Mouse (Mus musculus): Measurements from ENCODE around the gene Sgip1.

Gene Sgip1

DNA sequence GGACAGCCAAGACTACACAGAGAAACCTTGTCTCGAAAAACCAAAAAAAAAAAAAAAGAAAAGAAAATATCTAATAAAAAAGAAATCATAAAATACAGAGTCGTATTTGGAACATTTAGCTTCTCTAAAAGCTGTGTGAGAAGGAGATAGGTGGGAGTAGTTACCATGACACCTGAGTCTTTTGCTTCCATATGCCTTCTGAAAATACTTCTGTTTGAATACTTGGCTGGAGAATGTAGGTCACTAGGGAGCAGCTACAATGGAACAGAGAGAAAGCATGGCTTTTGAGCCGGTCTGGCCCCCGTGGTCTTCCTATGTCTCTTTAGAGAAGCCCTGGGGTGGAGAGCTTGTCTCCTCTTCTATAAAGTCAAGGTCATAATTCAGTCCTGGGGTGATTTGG is 143.1 kb downstream of the Sgip1 start:
- Histone ChIP-seq H3K4me1 (replicated peaks; ENCODE audit: low read depth, low read length) (no peaks in the 10 kb centered on the region), H3K36me3 (ENCODE audit: insufficient read depth, low read length) (no peaks in the 10 kb centered on the region), H3K9me3 (ENCODE audit: low read length) (peaks cover 28% of the 10 kb centered on the region), H3K27me3 (ENCODE audit: insufficient read depth, low read length) (no peaks in the 10 kb centered on the region), H3K4me3 (replicated peaks; ENCODE audit: low read length) (no peak overlapping the region)
- no peak for TF ChIP-seq POU5F1 (IDR thresholded peaks at IDR 0.05; ENCODE audit: borderline replicate concordance, low read length)
- TF ChIP-seq CTCF (conservative IDR thresholded peaks at IDR 0.05; ENCODE audit: low read length): no peak
- no peak for TF ChIP-seq NANOG (IDR thresholded peaks at IDR 0.05; ENCODE audit: borderline replicate concordance, low read length)

DNA sequence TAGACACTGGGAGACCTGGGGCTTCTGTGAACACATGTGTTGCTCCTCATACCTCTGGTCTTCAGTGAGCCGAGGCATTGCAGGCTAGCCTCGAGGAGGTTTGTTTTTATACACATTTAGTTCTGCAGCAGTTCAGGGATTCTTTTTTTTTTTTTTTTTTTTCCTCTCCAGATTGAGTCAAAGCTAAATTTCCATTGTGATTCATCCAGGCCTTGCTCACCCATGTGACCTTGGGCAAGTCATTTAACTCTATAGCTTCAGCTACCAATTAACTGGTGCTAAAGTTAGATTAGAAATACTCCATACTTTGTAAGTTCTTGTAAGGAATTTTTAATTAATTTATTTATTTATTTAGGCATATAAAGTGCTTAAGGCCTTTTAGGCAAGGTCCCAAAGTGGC is 145.4 kb downstream of the Sgip1 start:
- peaks cover 35% of the 10 kb centered on the region for H3K9me3 ChIP-seq (ENCODE audit: low read length)
- H3K4me1 ChIP-seq (replicated peaks; ENCODE audit: low read depth, low read length): no peaks in the 10 kb centered on the region
- TF ChIP-seq NANOG (IDR thresholded peaks at IDR 0.05; ENCODE audit: borderline replicate concordance, low read length) (no peak), CTCF (conservative IDR thresholded peaks at IDR 0.05; ENCODE audit: low read length) (no peak), POU5F1 (IDR thresholded peaks at IDR 0.05; ENCODE audit: borderline replicate concordance, low read length) (no peak)
- no peak overlapping the region for H3K4me3 ChIP-seq (replicated peaks; ENCODE audit: low read length)
- no peaks in the 10 kb centered on the region for H3K36me3 ChIP-seq (ENCODE audit: insufficient read depth, low read length)
- no peaks in the 10 kb centered on the region for H3K27me3 ChIP-seq (ENCODE audit: insufficient read depth, low read length)

DNA sequence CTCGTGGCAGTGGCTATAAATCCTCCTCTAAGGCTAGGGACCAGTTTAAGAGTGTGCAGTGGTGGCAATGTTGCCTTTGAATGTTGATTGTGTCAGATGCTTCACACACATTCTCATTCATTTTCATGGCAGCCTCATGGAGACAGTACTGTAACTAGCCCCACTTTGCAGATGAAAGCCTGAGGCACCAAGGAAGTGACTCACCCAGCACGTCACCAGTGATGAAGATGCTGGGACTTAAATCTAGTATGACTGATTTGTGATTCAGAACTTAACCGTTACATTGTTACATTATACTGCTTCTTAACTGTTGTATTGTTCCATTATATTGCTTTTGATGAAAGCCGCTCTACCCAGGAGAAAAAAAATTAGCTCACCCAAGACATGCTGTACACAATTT is 145.8 kb downstream of the Sgip1 start:
- H3K9me3 ChIP-seq (ENCODE audit: low read length): peaks cover 36% of the 10 kb centered on the region
- H3K4me1 ChIP-seq (replicated peaks; ENCODE audit: low read depth, low read length): no peaks in the 10 kb centered on the region
- no peaks in the 10 kb centered on the region for H3K27me3 ChIP-seq (ENCODE audit: insufficient read depth, low read length)
- no peaks in the 10 kb centered on the region for H3K36me3 ChIP-seq (ENCODE audit: insufficient read depth, low read length)
- no peak overlapping the region for H3K4me3 ChIP-seq (replicated peaks; ENCODE audit: low read length)
- no peak for TF ChIP-seq NANOG (IDR thresholded peaks at IDR 0.05; ENCODE audit: borderline replicate concordance, low read length)
- no peak for TF ChIP-seq CTCF (conservative IDR thresholded peaks at IDR 0.05; ENCODE audit: low read length)
- no peak for TF ChIP-seq POU5F1 (IDR thresholded peaks at IDR 0.05; ENCODE audit: borderline replicate concordance, low read length)

DNA sequence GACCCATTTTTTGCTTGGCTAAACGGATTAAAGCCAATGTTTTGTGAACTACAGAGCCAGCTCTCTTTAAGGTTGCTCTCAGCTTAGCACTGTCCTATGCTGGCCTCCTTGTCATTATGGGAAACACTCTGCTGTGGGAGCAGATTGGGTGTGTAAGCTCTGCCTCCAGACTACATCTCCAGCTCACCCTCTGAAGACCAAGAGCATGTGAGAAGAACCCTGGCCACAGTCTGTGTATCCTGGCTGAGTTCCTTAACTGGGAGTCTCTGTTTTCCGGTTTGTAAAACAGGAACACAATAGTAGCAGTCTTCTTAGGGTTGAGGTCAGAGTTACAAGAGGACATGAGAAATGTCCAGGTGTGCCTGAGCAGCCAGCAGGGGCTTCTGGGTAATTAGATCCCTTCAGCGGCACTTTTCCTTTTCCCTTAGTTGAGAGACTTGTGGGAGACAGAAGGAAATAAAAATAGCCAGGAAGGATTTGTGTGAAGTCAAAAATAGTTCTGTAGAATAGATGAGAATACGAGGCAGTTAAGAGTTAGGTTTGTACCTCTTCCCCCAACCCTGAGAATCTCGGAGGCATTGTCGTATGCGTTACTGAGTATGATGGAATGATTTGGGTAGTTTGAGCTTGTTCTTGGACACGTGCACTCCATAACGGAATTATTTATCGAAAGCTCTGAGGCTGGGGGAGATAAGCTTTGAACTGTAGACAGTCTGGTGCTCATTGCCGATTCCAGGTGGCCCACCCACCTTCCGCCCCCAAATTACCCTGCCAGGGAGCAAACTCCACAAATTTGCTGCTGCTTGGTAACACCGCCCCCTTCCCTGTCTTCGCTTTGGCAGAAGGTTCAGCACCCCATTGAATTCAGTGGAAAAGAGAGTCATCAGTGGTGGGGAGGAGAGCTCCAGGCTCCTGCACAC is 146.9 kb downstream of the Sgip1 start:
- Histone ChIP-seq H3K36me3 (ENCODE audit: insufficient read depth, low read length) (no peaks in the 10 kb centered on the region), H3K27me3 (ENCODE audit: insufficient read depth, low read length) (no peaks in the 10 kb centered on the region), H3K4me3 (replicated peaks; ENCODE audit: low read length) (no peak overlapping the region), H3K4me1 (replicated peaks; ENCODE audit: low read depth, low read length) (no peaks in the 10 kb centered on the region), H3K9me3 (ENCODE audit: low read length) (peaks cover 31% of the 10 kb centered on the region)
- TF ChIP-seq NANOG (IDR thresholded peaks at IDR 0.05; ENCODE audit: borderline replicate concordance, low read length) (no peak), CTCF (conservative IDR thresholded peaks at IDR 0.05; ENCODE audit: low read length) (no peak)

DNA sequence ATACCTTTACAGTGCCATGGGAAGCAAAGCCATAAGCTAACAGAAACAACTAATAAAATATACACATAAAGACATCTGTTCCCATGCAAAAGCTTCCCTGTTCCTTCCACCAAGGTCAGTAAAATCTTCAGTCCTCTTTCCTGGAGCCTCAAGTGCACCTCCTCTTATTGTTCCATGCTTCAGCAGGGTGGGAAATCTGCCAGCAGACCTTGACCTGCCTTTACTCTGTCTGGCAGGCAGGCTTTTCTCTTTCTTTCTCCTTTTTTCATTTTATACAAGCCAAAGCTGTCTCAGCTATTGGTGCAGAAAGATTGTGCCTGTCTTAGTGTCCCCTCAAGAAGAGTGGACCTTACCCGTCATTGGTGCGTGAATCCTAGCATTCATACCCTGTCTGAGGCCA is 154.8 kb downstream of the Sgip1 start:
- TF ChIP-seq NANOG (IDR thresholded peaks at IDR 0.05; ENCODE audit: borderline replicate concordance, low read length) (no peak), POU5F1 (IDR thresholded peaks at IDR 0.05; ENCODE audit: borderline replicate concordance, low read length) (no peak), CTCF (conservative IDR thresholded peaks at IDR 0.05; ENCODE audit: low read length) (no peak)

DNA sequence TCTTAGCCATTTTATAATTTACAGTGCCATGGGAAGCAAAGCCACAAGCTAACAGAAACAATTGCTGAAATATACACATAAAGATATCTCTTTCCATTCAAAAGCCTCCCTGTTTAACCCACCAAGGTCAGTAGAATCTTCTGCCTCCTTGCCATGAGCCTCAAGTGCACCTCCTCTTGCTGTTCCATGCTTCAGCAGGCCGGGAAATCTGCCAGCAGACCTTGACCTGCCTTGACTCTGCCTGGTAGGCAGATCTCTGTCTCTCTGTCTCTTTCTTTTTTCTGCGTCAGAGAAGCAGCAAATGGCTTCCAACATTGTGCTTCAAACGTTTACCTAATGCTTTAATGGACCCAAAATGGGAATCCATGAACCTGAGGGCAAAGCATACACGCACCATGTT is 157.9 kb downstream of the Sgip1 start:
- no peak overlapping the region for H3K4me3 ChIP-seq (replicated peaks; ENCODE audit: low read length)
- TF ChIP-seq CTCF (conservative IDR thresholded peaks at IDR 0.05; ENCODE audit: low read length): no peak
- no peak for TF ChIP-seq POU5F1 (IDR thresholded peaks at IDR 0.05; ENCODE audit: borderline replicate concordance, low read length)
- no peak for TF ChIP-seq NANOG (IDR thresholded peaks at IDR 0.05; ENCODE audit: borderline replicate concordance, low read length)
- peaks cover 35% of the 10 kb centered on the region for H3K9me3 ChIP-seq (ENCODE audit: low read length)
- no peaks in the 10 kb centered on the region for H3K36me3 ChIP-seq (ENCODE audit: insufficient read depth, low read length)
- no peaks in the 10 kb centered on the region for H3K27me3 ChIP-seq (ENCODE audit: insufficient read depth, low read length)
- no peaks in the 10 kb centered on the region for H3K4me1 ChIP-seq (replicated peaks; ENCODE audit: low read depth, low read length)

More for the DNA sequence above, 154.8 kb downstream of the Sgip1 start:
- Histone ChIP-seq H3K4me3 (replicated peaks; ENCODE audit: low read length) (no peak overlapping the region), H3K4me1 (replicated peaks; ENCODE audit: low read depth, low read length) (no peaks in the 10 kb centered on the region), H3K36me3 (ENCODE audit: insufficient read depth, low read length) (no peaks in the 10 kb centered on the region), H3K9me3 (ENCODE audit: low read length) (peaks cover 41% of the 10 kb centered on the region), H3K27me3 (ENCODE audit: insufficient read depth, low read length) (no peaks in the 10 kb centered on the region)

DNA sequence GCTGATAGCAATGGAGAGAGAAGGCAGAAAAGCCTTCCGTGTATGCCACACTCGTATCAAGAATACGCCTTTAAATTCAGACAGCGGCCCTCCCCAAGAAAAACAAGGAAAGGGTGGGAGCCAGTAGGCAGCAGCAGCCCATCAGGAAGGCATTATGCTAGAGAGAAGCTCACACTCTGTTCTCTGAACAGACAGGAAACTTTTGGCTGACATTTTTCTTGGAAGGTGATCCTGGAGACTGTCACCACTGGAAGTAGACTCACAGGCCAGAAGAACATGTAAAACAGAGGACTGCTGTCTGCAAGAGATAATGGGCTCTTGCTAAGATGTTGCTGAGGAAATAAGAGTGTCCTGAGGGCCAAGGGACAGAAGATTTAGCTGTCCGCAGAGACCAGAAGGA is 158.6 kb downstream of the Sgip1 start:
- no peaks in the 10 kb centered on the region for H3K36me3 ChIP-seq (ENCODE audit: insufficient read depth, low read length)
- TF ChIP-seq CTCF (conservative IDR thresholded peaks at IDR 0.05; ENCODE audit: low read length): no peak
- no peak for TF ChIP-seq NANOG (IDR thresholded peaks at IDR 0.05; ENCODE audit: borderline replicate concordance, low read length)
- TF ChIP-seq POU5F1 (IDR thresholded peaks at IDR 0.05; ENCODE audit: borderline replicate concordance, low read length): no peak
- no peaks in the 10 kb centered on the region for H3K4me1 ChIP-seq (replicated peaks; ENCODE audit: low read depth, low read length)
- no peak overlapping the region for H3K4me3 ChIP-seq (replicated peaks; ENCODE audit: low read length)
- H3K9me3 ChIP-seq (ENCODE audit: low read length): peaks cover 34% of the 10 kb centered on the region
- no peaks in the 10 kb centered on the region for H3K27me3 ChIP-seq (ENCODE audit: insufficient read depth, low read length)

DNA sequence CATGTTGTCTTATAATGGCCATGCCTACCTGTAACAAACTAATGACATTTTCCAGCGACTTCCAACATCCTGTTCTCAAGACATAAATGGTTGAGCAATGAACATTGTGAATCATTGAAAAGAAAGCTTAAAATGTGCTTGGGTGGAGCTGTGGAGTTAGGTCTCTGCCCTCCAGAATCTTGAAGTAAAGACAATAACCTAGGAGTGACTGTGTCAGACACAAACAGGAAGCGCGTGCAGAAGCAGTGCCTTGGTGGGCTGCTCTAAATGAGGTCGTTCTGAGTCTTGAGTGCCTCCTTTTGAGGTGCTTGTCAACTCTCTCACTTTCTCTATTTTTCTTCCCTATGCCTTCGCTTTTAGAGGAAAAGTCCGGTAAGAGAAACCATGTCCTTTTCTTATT is 159.1 kb downstream of the Sgip1 start:
- Histone ChIP-seq H3K36me3 (ENCODE audit: insufficient read depth, low read length) (no peaks in the 10 kb centered on the region), H3K4me1 (replicated peaks; ENCODE audit: low read depth, low read length) (no peaks in the 10 kb centered on the region), H3K4me3 (replicated peaks; ENCODE audit: low read length) (no peak overlapping the region), H3K9me3 (ENCODE audit: low read length) (peaks cover 29% of the 10 kb centered on the region), H3K27me3 (ENCODE audit: insufficient read depth, low read length) (no peaks in the 10 kb centered on the region)
- TF ChIP-seq NANOG (IDR thresholded peaks at IDR 0.05; ENCODE audit: borderline replicate concordance, low read length) (no peak), CTCF (conservative IDR thresholded peaks at IDR 0.05; ENCODE audit: low read length) (no peak), POU5F1 (IDR thresholded peaks at IDR 0.05; ENCODE audit: borderline replicate concordance, low read length) (no peak)
